Mouse (Mus musculus): Measurements from ENCODE around the gene Wbp1.

Wbp1 gene

DNA sequence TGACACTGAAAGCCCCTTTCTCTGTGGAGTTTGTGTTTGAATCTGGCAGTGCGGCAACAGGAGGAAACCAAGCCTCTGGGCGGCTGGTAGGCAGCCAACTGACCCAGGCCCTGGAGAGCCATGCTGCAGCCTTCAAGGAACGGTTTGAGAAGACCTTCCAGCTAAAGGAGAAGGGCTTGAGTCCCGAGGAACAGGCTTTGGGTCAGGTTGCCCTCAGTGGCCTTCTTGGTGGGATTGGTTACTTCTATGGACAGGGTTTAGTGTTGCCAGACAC lies 4.3 kb downstream of the Wbp1 start:
- DNase-seq (ENCODE audit: low read depth in 1 of 2, low spot score in 2 of 2): no peak

DNA sequence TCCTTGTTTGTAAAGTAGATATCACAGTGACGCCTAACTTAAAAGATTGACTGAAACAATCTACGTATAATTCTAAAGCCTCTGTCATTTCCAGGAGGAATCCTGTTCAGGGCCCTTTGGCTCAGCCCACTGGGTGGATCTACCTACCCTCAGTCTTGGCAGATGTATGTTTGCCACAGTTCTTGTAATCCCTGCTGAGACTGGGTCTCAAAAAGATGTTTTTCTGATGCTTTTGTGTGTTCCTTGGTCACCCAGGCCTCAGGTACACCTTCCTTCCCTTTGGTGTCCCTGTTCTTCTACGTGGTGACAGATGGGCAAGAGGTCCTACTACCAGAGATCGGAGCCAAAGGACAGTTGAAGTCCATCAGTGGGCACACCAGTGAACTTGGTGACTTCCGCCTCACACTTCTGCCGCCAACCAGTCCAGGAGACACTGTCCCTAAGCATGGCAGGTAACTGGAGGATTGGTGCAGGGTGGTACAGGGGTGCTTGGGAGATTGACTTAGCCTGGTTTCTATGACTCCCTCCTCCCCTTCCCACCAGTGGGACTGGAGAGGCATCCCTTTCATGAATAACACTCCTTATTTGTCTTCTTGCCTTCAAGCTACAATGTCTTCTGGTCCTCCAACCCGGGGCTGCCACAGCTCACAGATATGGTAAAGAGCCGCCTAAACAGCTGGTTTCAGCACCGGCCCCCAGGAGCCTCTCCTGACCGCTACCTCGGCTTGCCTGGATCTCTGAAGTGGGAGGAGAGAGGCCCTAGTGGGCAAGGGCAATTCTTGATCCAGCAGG lies 4.8 kb downstream of the Wbp1 start:
- no peak for DNase-seq (ENCODE audit: low read depth in 1 of 2, low spot score in 2 of 2)

DNA sequence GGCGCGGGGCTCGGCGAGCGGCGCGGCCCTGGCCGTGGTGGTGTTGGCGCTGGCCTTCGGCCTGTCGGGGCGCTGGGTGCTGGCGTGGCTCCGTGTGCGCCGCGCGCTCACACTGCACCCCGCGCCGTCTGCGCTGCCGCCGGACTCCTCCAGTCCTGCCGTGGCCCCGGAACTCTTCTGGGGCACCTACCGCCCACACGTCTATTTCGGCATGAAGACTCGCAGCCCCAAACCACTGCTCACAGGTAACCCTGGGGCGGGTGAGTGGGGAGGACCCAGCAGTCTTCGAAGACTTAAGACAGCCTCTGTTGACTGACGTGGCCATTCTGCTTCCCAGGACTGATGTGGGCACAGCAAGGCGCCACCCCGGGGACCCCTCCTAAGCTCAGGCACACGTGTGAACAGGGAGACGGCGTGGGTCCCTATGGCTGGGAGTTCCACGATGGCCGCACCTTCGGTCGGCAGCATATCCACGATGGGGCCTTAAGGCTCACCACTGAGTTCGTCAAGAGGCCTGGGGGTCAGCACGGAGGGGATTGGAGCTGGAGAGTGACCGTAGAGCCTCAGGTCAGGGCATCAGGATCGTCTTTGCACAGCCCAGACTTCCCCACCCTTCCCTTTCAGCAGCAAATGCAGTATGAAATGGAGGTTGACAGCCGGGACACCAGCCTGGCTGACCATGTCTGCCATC lies 5.5 kb downstream of the Wbp1 start:
- DNase-seq (ENCODE audit: low read depth in 1 of 2, low spot score in 2 of 2): no peak

DNA sequence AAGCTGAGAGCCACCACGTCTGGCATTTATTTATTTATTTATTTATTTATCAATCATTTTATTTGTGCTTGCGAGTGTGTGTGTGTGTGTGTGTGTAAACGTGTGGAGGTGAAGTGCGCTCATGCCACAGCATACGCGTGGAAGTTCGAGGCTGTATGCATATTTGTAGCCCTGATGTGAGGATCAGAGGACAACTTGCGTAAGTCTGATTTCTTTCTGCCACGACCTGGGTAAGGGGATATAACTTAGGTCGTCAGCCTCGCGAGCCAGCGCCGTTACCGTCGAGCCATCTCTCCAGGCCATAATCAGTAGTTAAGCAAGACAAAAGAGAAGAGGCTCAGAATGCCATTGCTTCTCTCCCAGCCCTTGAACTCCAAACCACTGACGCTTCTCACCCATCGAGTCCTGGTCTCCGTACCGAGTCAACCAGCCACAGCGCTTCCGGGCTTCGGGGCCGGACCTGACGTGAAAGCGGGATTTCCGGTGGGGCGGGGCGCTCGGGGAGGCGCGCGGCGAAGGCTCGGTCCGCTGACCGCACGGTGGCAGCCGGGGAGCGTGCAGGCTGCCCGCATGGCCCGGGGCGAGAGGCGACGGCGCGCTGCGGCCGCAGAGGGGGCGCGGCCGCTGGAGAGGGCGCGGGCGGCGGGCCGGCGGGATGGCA lies 6.2 kb downstream of the Wbp1 start, which contains the start of gene Mogs:
Gene Mogs, plus strand, starts transcription at position 486 of the 661 bp plus-strand sequence.
- peak; percentile 77 to 90 for DNase-seq (ENCODE audit: low read depth in 1 of 2, low spot score in 2 of 2)

DNA sequence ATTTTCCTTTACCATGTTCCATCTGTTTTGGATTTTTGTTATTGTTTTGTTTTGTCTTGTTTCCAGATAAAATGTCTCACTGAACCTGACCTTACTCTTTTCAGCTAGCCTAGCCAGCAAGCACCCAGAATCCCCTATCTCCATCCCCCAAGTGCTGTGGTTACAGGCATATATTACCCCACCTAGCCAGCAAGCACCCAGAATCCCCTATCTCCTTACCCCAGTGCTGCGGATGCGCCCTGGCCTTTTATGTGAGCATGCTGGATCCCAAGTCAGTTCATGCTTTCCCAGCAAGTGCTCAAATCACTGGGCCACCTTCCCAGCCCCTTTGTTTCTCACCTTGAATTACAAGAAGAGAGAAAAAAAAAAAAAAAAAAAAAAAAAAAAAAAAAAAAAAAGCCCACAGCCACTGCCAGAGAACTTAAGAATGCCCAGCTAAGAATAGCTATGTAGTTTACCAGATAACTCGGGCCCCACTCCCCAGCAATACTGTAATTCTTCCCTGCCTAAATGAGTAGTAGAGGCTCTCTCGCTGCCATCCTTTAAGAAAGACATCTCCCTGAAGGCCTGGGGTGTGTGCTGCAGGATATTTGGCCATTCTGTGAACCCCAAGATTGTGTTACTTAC lies 9.7 kb downstream of the Wbp1 start:
- no peak for DNase-seq (ENCODE audit: low read depth in 1 of 2, low spot score in 2 of 2)

DNA sequence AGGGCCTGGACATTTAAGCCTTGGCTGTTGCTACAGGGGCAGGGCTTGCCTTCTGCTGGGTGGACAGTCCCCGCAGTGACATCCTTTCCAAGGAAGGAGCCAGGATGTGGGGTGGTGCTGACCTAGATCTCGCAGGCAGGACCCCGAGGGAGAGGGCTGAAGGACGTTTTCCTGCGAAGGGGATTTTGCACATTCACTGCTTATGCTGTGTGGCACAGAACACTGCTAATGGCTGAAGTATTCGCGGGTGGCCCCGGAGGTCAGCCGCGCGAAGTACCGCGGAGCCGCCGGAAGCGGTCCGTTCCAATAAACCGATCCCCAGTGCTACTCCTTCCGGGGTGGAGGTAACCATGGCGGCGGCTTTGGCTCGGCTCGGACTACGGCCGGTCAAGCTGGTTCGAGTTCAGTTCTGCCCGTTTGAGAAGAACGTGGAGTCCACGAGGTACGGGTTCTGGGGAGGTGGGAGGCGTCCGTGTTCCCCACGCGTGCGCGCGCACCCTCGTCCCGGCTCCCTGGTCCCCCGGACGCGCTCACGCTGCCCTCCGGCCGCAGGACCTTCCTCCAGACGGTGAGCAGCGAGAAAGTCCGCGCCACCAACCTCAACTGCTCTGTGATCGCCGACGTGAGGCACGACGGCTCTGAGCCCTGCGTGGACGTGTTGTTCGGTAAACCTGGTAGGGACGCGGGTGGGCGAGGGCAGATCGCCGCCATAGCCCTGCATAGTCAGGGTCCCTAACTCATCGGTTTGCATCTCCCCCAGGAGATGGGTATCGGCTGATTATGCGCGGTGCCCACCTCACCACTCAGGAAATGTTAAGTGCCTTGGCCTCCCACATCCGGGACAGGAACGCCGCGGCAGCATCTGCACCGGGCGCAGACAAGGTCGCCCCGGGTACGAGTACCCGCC lies 12.3 kb downstream of the Wbp1 start, which contains the start of gene Mrpl53:
Gene Mrpl53, plus strand, starts transcription at position 279 of the 907 bp plus-strand sequence.
- peak in 1 of 2 experiments; percentile 51 for DNase-seq (ENCODE audit: low read depth in 1 of 2, low spot score in 2 of 2)

DNA sequence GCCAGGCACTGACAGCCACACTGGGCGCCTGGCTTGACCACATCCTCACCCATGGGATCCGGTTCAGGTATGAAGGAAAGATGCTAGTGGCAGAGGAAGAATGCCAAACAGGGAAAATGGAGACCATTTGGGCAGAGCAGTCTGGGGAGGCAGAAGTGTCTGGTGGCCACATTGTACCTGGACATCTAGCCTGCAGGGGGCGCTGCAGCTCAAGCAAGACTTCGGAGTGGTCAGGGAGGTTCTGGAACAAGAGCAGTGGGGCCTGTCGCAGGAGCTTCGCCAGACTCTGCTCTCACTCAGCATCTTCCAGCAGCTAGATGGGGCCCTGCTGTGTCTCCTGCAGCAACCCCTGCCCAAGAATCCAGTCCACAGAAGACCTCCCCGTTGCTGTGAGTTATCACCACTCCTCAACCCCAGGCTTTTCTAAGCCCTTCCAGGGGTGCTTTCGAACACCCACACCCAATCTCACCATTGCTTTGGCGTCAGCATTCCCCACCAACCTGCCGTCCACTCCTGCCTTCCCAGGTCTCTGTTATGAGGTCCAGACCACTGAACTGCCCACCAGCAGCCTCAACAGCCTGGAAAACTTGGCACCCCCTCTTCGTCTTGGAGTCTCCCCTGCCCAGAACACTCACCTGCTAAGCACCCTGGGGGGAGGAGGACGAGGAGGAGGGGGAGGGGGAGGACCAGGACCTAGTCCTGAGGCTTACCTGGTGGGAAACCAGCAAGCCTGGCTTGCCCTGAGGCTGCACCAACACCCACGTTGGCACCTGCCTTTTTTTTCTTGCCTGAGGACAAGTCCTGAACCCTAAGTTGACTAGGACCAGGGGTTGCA lies 13.6 kb downstream of the Wbp1 start:
- DNase-seq (ENCODE audit: low read depth in 1 of 2, low spot score in 2 of 2): peak in 1 of 2 experiments; percentile 73

DNA sequence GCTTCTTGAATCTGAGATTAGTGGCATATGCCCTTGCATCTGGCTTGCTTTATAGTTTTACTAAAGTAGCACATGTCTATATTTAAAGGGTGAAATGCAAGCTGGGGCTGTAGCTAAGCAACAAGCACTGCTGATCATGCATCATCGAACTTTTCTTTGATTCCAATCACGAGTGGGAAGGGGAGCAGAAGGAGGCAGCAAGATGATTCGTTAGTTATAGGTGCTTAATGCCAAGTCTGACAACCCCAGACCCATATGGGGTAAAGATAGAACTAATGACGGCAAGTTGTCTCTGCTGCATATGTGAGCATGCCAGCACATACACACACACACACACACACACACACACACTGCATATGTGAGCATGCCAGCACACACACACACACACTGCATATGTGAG lies 17.2 kb downstream of the Wbp1 start:
- DNase-seq (ENCODE audit: low read depth in 1 of 2, low spot score in 2 of 2): no peak

- DNase-seq (ENCODE audit: low read depth in 1 of 2, low spot score in 2 of 2): no peak
Measured at GRCm38 (mm10) chr6:83103130-83103650, 18.2 kb downstream of the Wbp1 start.

DNA sequence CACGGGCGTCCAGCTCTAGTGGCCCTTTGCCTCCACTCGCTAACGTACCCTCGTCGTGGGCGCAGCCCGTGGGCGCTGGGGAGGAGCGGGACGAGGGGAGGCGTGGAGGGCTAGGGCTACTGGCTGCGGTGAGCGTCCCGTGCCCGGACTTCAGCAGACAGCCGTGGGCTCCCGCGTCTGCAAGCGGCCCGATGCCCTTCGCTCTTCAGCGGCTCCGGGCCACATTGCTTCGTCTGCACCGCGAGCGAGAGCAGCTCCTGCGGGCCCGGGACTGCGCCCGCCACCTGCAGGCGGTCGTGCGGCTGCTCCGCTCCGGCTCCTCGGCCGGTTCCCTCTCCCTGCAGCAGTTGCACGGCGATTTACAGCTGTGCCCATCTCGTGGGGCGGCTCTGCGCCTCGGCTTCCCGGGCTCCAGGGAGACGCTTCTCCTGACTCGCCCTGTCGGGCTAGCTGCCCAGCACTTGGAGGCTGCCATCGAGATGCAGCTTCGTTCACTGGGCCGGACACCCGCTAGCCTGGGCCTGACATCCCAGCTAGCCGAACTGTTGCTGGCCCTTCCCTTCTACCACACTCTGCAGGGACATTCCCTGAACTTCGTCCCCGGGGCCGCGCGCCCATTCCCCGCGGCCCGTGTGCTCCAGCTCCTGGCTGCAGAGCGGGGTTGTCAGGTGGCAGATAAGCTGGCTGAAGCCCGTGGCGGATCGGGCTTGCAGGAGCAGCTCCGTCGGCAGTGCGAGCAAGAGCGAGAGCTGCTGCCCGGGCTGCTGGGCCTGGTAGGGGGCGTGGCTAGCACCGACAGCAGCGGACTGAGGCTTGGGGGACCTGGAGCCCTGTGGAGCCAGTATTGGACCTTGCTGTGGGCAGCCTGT lies 19.4 kb downstream of the Wbp1 start:
- DNase-seq (ENCODE audit: low read depth in 1 of 2, low spot score in 2 of 2): peak in 1 of 2 experiments; percentile 27

DNA sequence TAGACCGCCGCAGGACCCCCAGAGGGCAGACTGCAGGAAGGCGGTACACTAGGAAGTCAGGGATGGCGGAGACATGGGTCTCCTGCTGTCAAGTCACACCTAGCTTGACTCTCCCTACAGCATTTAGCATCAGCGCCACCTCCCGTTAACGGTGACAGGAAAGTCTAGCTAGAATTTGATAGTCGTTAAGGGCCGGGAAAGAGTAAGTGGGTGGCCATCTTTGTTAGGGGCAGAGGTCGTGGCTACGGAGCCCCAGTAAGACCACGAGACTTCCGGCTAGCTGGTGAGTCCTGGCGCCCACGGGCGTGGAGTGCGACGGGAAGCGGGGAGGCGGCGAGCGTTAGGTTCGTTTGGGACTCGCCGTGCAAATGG lies 20.1 kb downstream of the Wbp1 start, which contains the start of the genes Ccdc142 and Gm42688:
Gene Ccdc142, plus strand, starts transcription at position 286 of the 372 bp plus-strand sequence.
Gene Gm42688, plus strand, starts transcription at position 302 of the 372 bp plus-strand sequence.
- DNase-seq (ENCODE audit: low read depth in 1 of 2, low spot score in 2 of 2): peak; percentile 62 to 75

GRCm38 (mm10) chr6:83098411-83098810 lies 22.9 kb downstream of the Wbp1 start:
- DNase-seq (ENCODE audit: low read depth in 1 of 2, low spot score in 2 of 2): no peak

DNA sequence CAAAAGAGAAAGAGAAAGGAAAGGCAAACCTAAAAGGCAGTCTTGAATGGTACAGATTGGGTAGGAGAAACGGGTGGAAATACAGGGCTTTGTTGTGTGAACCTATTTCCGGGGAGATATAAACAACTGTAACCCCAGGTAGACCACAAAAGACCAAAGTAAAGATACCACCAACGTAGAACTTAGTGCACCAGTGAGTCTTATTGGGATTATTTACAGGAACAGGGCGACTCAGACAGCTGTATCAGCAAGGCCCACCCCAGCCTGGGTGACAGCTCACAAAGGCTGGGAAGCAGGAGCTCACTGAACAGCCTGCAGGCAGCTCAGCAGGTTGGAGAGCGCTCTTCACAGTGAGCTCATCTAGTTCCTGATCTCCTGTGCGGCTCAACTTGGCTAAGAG lies 25.4 kb downstream of the Wbp1 start:
- no peak for DNase-seq (ENCODE audit: low read depth in 1 of 2, low spot score in 2 of 2)

DNA sequence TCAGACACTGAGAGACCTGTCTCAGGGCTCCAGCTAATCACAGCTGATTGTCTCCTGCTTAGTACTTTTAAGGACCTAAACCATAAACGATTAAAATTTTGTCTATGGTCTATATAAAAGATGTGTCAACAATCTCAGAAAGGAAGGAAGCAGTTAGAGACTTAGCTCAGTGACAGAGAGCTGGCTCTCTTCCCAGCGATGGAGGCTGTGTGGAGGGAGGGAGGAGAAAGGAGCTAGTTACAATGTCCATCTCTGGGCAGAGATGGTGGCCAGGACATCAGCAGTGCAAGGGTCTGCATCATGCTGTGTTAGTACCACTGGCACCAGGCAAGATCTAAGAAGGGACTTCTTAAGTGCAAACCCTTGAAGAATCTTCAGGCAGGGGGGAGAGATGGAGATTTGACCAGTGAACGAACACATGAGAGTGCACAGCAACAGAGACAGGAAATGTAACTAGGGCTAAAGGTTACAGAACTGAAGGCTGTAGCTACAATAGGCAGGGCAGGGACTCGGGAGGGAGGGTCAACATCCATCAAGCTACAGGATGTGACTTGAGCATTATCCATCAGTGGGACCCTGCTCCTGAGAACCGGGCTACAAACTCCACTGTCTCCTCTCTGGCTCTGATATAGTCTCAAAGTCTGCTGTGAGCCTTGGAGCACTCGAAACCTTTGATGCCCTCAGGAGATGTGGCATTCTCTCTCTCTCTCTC lies 28.8 kb downstream of the Wbp1 start:
- DNase-seq (ENCODE audit: low read depth in 1 of 2, low spot score in 2 of 2): no peak

- DNase-seq (ENCODE audit: low read depth in 1 of 2, low spot score in 2 of 2): no peak
Measured at GRCm38 (mm10) chr6:83087926-83088260, 33.5 kb downstream of the Wbp1 start.

DNA sequence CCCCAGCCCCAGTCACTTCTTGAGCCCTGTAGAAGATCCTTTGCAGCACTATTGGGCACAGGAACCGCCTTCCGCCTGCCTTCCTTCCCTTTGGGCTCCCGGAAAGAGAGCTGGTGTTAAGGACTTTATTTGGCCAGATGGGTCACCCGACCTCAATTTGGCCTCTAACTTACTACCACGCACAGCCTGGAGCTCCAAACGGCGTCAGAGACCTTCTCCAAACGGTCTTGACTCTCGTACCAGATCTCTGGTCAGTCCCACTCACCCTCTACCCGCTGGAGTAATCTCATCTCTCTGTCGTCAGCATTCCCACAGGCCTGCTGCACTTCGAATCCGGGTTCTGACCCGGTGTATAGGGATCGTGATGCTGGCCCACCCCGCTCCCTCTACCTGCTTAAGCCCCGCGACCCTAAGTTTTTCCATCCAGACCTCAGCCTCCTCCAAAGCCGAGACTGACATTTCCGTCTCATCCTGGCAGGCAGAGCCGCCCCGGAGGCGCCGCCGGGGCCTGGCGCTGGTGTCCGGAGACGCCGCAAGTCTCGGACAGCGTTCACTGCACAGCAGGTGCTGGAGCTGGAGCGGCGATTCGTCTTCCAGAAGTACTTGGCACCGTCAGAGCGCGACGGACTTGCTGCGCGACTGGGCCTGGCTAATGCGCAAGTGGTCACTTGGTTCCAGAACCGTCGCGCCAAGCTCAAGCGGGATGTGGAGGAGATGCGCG lies 34.0 kb downstream of the Wbp1 start:
- DNase-seq (ENCODE audit: low read depth in 1 of 2, low spot score in 2 of 2): no peak

Data from monocyte, adult 2 months (primary cell).